Mouse (Mus musculus): ENCODE results near the gene Dlg5. TPM values are rescaled to one million over a fixed set of nuclear protein-coding genes. Genes with fewer than 3 reads are reported as not detected.

Gene Dlg5
- total RNA-seq, 2 experiments from 2014 or later: 36.7 to 37.3 TPM

DNA sequence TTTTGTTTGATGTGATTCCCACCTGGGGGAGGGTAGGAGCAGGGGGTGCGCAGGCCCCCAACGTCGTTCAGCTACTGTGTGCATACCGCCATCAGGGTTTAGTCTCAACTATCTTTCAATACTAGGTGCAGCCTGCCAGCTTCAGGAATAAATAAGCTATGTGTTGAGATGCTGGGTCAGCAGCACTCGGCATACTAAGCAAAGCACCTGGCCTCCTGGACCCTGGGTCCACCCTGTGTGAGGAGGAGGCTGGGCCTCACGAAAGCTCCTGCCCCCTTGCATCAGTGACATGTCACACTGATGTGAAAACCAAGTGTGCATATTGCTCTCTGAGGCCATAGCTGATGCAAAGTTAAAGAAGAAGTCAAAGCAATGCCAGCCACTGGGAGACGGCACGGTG lies 42.5 kb downstream of the Dlg5 start:
- no peak for DNase-seq (ENCODE audit: low spot score in 2 of 2)
- intact Hi-C loops (cut with DNase I): no loop called here

DNA sequence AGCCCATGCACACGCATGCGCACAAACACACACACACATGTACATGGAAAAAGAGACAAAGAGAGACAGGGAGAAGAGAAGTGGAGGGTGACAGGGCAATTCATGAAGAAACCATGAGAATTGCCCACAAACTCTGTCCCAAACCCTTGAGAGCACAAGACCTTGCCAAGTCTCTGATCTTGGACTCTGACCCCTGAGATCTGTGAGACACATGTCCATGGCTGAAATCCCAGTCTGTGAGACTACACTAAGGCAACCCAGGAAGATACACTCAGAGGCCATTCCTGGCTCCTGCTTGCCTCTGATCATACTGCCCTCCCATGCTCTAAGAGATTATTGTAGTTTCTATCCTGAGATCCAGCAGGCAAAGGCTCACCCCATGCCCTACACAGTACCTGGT lies 44.9 kb downstream of the Dlg5 start:
- intact Hi-C loops (cut with DNase I): no loop called here
- no peak for DNase-seq (ENCODE audit: low spot score in 2 of 2)

DNA sequence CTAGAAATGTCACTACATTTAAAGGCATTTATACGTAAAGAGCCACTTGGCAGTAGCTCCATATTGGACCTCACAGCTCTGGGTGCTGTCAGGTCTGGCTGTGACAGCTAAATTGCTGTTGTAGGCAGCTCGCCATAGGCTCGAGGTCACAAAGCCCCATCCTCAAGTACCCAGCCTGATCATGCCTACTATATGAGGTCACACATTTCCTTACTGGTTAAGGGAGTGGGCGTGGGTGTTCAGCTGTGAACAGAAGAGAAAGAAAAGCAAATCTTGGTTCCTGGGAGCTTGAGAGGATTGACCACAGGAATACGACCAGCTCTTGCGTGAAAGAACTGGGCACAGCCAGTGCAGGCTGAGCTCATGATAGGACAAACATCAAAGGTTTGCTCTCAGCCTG lies 46.0 kb downstream of the Dlg5 start:
- intact Hi-C loops (cut with DNase I): no loop called here
- no peak for DNase-seq (ENCODE audit: low spot score in 2 of 2)

DNA sequence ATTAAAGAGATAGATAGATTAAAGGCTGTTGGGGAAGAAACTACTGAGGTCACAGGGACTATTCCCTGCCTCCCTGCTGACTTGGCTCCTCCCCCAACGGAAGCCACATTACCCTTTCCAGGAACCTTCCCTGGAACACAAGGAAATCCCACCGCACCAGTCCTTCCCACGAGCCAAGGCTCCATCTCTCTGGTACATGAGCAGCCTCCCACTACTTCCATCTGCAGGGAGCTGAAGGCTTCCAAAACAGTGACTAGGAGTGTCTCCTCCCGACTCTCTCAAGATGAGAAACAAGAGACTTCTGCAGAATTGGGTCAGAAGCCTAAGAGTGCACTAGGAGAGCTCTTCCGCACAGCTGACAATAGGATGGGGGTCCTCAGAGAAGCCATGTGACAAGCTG lies 47.9 kb downstream of the Dlg5 start:
- peak; percentile 59 to 87 for DNase-seq (ENCODE audit: low spot score in 2 of 2)
- intact Hi-C loops (cut with DNase I): no loop called here

DNA sequence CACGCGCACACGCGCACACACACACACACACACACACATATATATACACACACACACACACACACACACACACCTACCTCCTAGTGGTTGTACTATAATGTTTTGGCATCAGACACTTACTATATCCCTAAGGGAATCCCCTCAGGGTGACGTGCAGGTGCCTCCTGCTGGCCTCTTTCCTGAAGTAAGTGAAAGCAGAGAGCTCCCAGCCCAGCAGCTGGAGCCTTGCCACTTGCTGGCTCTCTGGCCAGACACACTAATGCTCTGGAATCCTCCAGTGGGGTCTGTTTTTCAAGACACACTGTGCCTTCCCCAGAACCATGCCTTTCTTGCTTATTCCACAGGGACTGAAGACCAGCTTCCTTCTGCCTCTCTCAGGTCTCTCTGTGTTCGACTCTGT lies 48.8 kb downstream of the Dlg5 start:
- intact Hi-C loops (cut with DNase I): no loop called here

DNA sequence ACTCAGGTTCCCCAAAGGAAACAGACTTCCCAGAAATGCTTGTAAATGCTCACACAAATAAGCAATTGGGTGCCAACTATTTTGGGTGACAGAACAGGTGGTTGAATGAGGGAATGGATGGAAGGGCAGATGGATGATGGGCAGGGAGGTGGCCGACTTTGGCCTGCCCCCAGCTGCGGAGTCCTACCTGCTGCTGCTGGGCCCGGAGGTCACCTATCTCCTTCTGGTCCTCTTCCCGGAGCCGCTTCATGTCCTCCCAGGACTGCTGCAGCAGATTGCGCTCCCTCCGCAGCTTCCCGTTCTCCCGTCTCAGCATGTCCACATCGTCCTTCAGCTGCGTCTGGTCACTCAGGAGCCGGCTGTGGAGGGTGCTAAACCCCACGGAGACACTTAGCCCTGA lies 55.6 kb downstream of the Dlg5 start:
- intact Hi-C loops (cut with DNase I): no loop called here
- DNase-seq (ENCODE audit: low spot score in 2 of 2): no peak

More for the DNA sequence above, 48.8 kb downstream of the Dlg5 start:
- no peak for DNase-seq (ENCODE audit: low spot score in 2 of 2)

DNA sequence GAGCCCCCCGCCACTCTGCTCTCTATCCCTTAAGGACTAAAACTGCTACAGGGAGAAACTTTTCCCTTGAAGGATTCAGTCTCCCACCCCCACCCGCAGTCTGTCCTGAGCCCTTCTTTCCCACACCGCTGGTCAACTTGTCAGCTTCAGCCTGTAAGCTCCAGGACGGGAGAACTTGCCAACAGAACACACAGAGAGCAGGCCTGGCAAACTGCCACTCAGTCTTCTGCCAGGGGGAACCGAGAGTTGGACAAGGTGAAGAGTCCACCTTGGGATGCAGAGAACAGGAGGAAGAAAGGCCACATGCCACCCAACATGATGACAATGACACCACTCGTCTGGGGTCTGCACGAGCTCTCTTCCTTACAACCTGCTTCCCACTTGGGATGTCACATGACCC lies 56.1 kb downstream of the Dlg5 start:
- intact Hi-C loops (cut with DNase I): no loop called here
- DNase-seq (ENCODE audit: low spot score in 2 of 2): no peak

DNA sequence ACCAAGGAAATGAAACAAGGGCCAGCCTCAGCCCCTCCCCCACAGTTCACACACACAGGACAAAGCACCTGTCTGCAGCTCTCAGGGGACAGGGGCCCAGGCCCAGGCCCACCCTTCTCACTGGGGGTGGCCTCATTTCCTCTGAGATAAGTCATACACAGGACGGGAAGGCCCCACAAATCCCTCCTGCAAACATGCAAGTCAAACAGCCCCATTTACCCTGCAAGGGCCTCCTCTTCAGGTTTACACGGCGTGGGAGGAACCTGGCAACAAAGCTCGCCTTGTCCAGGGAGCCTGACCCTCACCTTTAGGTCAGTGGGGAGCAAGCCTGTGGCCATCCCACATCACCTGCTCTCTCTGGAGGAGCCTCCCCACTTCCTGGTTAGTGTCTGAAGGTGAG lies 60.2 kb downstream of the Dlg5 start:
- intact Hi-C loops (cut with DNase I): no loop called here
- no peak for DNase-seq (ENCODE audit: low spot score in 2 of 2)

DNA sequence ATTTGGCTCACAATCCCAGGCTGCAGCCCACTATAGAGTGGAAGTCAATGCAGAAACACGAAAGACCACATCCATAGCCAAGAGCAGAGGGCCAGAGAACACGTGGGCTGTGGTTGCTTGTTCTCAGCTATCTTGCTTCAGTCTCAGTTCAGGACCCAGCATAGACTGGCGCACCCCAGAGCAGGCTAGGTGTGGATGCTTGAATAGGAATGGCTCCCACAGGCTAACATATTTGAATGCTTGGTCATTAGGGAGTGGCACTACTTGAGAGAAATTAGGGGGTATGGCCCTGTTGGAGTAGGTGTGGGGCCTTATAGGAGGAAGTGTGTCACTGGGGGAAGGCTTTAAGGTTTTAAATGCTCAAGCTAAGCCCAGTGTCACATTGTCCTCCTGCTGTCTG lies 62.8 kb downstream of the Dlg5 start:
- no peak for DNase-seq (ENCODE audit: low spot score in 2 of 2)
- intact Hi-C loops (cut with DNase I): loop anchor here (2.0 to 5.0 kb wide), 3 partner anchors 62 to 116 kb away; partner anchors contain the start of gene Dlg5

DNA sequence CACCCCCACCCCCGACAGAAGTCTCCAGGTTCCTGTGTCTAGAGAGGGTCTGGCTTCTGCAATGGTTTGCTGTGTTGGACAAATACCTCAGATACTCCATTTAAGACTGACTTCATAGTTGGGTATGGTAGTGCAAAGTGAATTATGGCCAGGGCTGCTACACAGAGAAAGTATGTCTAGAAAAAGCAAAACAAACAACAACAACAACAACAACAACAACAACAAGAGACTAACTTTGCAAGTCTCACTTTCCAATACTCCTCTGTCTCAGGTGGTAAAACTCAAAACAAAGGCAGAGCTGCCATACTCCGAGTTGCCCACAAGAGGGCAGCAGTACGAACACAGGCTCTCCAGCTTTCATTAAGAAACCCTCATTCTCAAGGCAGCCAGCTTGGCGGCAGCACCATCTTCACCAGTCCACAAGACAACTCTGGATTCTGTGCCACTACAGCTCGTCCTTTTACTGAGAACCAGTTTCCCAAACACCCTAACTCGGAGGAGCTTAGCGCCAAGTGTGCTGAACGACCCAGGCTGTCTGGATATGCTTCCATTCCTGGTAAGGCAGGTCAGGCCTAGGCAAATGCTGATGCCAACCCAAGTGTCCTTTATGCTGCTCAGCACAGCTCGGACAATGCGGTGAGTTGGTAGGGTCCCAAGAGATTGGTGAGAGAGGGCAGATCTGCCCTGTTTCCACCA lies 63.8 kb downstream of the Dlg5 start:
- intact Hi-C loops (cut with DNase I): loop anchor here (2.0 to 5.0 kb wide), 3 partner anchors 63 to 115 kb away; partner anchors contain the start of gene Dlg5
- peak; percentile 81 to 90 for DNase-seq (ENCODE audit: low spot score in 2 of 2)

DNA sequence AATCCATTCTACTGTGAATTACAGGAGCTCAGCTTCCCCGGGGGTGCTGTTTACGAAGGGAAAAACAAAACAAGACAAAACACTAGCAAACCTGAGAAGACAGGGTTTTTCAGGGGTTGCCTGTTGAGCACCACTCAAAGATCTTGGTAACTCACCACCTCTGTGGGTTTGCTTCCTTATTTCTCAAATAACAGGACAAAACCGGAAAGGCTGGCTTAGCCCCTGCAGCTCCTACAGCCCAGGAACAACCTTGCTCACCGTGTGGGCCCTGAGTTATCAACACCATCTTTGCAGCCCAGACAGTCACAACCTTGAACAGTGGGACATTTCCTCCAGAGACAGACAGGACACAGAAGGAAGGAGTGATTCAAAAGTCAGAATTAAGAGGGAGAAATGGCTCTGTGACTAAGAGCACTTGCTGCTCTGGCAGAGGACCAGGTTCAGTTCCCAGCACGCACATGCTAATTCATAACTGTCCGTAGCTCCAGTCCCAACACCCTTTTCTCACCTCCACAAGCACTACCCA lies 66.2 kb downstream of the Dlg5 start:
- intact Hi-C loops (cut with DNase I): no loop called here
- DNase-seq (ENCODE audit: low spot score in 2 of 2): no peak

DNA sequence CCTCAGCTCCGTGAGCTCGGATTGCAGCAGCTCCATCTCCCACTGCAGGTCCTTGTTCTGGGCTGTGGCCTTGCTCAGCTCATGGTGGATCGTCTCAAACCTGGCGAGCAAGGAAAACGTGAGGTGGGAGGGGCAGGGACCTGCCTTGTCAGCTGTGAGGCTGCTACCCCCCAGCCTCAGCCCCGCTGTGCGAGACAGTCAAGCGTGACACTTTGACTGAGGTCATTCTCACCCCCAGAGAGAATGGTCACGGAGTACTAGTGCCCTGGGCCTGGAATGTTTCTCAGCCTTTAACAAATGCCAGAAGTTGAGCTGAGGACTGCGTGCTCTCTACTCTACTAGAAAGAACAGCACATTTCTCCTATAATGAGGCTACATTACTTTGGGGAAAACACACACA lies 69.1 kb downstream of the Dlg5 start:
- intact Hi-C loops (cut with DNase I): no loop called here
- no peak for DNase-seq (ENCODE audit: low spot score in 2 of 2)

DNA sequence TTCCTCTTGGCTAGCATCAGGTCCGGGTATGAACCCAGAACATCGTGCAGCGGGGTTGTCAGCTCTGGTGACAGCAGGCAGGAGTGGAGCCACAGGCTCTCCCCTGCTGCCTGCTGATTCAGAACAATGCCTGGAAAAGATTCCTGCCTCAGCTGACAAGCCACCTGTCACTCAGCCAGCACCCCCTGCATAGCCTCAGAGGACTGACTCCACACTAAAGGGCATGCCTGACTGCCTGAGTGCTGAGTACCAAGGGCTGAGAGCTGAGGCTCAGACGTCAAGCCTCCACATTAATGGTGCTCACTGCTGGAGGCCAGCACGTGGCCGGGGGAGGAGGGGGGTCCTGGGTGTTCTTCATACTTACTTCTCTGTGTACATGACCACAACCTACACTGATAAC lies 72.4 kb downstream of the Dlg5 start:
- no peak for DNase-seq (ENCODE audit: low spot score in 2 of 2)
- intact Hi-C loops (cut with DNase I): no loop called here

DNA sequence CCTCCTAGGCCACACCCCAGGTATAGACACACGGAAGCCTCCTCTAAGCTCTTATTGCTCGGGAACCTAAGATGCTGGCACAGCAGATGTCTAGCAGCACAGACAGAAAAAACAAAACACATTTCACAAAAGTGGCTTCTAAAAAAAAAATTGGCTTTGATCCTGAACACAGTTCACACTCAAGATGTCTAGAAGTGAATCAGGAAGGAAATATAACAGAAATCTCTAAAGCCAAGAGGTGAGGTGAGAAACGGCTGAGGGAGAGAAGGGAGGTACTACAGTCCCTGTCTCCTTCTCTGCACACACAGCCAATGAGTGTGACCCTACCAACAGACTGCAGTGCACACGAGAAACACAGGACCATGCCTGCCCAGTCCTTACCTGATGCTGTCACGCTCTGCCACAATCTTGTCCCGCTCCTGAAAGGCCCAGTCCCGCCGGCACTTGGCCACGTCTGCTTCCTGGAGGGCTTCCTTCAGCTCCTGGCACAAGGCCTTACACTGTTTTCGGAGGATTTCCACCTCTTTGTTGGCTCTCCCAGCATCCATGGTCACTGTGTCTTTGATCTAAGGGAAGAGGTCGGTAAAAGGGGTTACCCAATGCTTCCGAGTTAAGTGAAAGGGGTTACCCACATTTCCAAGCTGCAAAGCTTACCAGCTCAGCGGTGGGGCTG lies 73.9 kb downstream of the Dlg5 start:
- intact Hi-C loops (cut with DNase I): no loop called here
- peak; percentile 17 to 72 for DNase-seq (ENCODE audit: low spot score in 2 of 2)

DNA sequence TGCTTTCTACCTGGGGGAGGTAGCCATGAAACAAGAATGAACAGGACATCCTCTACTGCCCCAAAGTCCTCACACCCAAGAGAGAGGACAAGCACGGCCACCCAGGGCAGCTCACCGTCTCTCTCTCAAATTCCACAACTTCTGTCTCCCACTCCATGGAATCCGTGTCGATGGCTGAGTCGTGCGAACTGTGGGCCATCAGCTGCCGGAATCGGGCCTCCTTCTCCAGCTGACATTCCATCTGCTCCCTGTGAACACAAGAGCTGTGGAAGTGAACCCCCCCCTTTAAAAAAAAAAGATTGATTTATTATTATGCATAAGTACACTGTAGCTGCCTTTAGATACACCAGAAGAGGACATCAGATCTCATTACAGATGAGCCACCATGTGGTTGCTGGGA lies 79.7 kb downstream of the Dlg5 start:
- peak in 1 of 2 experiments; percentile 36 for DNase-seq (ENCODE audit: low spot score in 2 of 2)
- intact Hi-C loops (cut with DNase I): loop anchor here (5.0 kb wide), 1 partner anchor 49 kb away; no protein-coding TSS in a partner anchor

DNA sequence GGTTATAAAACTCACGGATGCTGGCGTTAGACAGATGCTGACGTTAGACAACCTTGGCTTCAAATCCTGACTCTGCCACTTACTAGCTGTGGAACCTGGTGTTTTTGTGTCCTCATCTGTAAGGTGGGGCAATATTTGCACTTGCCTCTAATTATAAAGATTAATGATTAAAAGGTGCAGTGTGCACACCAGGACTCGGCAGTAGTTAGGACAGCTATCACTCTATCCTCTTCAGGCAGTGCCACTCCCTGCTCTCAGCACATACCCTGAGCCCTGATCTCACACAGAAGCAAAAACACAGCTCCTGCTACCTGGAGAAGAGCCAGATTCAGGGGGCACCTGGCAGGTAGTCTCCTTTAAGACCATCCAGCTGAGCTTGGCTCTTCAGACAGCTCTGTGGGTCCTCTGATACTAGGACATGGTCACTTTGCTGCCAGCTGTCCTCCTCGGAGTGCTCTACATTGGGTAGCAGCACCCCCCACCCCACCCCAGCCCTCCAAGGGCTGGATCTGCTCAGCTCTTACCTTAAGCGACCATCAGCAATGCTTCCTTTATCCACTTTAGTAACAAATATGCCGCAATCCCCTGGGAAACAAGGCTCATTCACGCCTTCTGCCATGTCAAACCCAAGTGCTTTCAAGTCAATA lies 80.9 kb downstream of the Dlg5 start:
- DNase-seq (ENCODE audit: low spot score in 2 of 2): no peak

DNA sequence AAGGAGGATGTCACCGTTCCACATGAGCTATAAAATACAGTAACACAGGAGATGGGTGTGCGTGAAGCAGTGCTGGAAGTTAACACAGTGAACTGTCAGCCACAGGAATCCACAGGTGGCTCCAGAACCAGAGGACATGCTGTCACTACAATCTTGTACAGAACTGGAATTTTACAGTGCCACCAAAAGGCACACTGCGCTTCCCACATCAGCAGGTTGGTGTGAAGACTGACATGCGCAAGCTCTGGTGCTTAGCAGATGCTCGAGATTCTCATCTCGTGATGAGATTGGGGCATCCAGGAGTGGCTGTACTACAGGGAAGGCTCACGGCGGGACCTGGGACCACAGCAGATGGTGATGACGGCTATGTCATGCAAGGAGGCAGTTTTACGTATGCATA lies 82.9 kb downstream of the Dlg5 start:
- peak; percentile 21 to 48 for DNase-seq (ENCODE audit: low spot score in 2 of 2)
- intact Hi-C loops (cut with DNase I): no loop called here

More for the DNA sequence above, 80.9 kb downstream of the Dlg5 start:
- intact Hi-C loops (cut with DNase I): loop anchor here (5.0 kb wide), 1 partner anchor 48 kb away; no protein-coding TSS in a partner anchor

DNA sequence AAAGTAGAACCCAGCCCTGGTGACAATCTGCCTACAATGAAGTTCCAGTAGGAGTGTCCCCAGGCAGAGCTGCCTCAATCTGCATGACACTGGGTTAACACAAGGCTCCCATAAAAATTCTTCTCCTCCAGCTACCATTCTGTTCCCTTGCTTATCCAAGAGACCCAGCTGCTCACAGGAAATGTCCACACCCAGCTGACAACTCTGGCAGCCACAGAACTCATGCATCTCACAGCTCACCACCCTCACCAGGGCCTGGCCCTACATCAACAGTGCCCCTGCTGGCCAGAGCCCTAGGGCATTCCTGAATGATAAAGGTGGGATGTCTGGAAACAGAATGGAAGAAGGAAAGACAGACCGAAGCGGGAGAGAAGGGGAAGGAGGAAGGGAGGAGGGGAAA lies 96.8 kb downstream of the Dlg5 start:
- DNase-seq (ENCODE audit: low spot score in 2 of 2): no peak
- intact Hi-C loops (cut with DNase I): loop anchor here (10.0 kb wide), 1 partner anchor 316 kb away; no protein-coding TSS in a partner anchor

DNA sequence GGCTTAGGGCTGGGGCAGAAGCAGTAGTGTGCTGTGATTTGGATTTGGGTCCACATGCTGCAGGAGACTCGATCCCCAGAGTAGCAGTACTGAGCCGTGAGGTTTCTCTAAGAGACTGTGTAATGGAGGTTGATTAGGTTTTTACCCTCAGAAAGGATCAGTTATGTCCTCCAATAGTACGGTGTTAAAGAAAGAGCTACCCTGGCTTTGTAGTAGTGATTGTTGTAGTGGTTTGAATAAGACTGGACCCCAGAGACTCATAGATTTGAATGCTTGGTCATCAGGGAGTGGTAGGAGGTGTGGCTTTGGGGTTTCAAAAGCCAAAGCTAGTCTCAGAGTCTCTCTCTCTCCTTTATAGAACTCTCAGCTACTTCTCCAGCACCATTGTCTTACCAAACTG lies 100.9 kb downstream of the Dlg5 start:
- DNase-seq (ENCODE audit: low spot score in 2 of 2): no peak
- intact Hi-C loops (cut with DNase I): loop anchor here (10.0 kb wide), 1 partner anchor 320 kb away; no protein-coding TSS in a partner anchor

DNA sequence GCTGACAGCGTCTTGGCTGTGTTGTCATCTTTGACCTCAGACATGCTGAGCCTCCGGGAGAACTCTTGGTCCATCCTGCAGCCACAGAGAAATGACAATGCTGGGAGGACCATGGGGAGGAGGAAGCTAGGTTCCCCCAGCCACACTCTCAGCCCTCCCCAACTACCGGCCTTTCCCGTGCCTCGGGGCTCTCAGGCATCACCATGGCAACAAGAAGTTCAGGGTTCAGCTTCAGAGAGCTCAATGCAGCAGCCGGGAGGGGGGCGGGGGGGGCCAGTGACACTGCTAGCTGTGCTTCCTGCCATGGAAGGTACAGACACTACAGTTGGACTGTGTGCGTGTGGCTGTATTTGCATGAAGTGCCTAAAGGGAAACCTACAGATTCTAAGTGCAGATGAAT lies 101.3 kb downstream of the Dlg5 start:
- DNase-seq (ENCODE audit: low spot score in 2 of 2): no peak
- intact Hi-C loops (cut with DNase I): loop anchor here (10.0 kb wide), 1 partner anchor 320 kb away; no protein-coding TSS in a partner anchor

All from left cerebral cortex, postnatal 25 days (tissue).